Mouse (Mus musculus) limb, embryonic 14.5 days (tissue): ENCODE measurements around the gene Enoph1. TPM values are rescaled to one million over a fixed set of nuclear protein-coding genes. Genes with fewer than 3 reads are reported as not detected.

Experiments used
- ATAC-seq: fragments of 200-750 bp; cut with Nextera tagmentation; 2 replicates; pipeline ENCODE4 v1.8.0; 2017; ENCODE audit warnings: low read depth, moderate number of reproducible peaks, moderate TSS enrichment; ENCODE audit not compliant: low FRiP score
- DNase-seq: peaks from one replicate; pipeline ENCODE4 v3.0.0-alpha.2; 2015; ENCODE audit warnings: low spot score
- H3K27ac ChIP-seq: fragments of 300-500 bp; sonication (generic); replicated peaks from 2 replicates; pipeline ENCODE4 v1.5.1; 2014; ENCODE audit warnings: low read depth, mild to moderate bottlenecking, low read length, moderate library complexity, mixed read lengths
- H3K27me3 ChIP-seq: fragments of 300-500 bp; sonication (generic); 2 replicates; pipeline ENCODE4 v1.6.1; 2014; ENCODE audit warnings: low read length, mixed read lengths; ENCODE audit not compliant: control insufficient read depth, insufficient read depth
- H3K36me3 ChIP-seq: fragments of 300-500 bp; sonication (generic); 2 replicates; pipeline ENCODE4 v1.6.1; 2014; ENCODE audit warnings: mild to moderate bottlenecking, low read length, moderate library complexity, mixed read lengths; ENCODE audit not compliant: control insufficient read depth, insufficient read depth
- H3K4me1 ChIP-seq: fragments of 300-500 bp; sonication (generic); 2 replicates; pipeline ENCODE4 v1.6.1; 2014; ENCODE audit warnings: antibody characterized with exemption, low read length, mixed read lengths; ENCODE audit not compliant: control insufficient read depth, insufficient read depth
- H3K4me2 ChIP-seq: fragments of 300-500 bp; sonication (generic); replicated peaks from 2 replicates; pipeline ENCODE4 v1.6.1; 2014; ENCODE audit warnings: low read depth, mild to moderate bottlenecking, low read length, moderate library complexity; ENCODE audit not compliant: severe bottlenecking
- H3K4me3 ChIP-seq: fragments of 300-500 bp; sonication (generic); replicated peaks from 2 replicates; pipeline ENCODE4 v1.5.1; 2014; ENCODE audit warnings: low read length
- H3K9ac ChIP-seq: fragments of 300-500 bp; sonication (generic); 2 replicates; pipeline ENCODE4 v1.6.1; 2014; ENCODE audit warnings: mild to moderate bottlenecking, low read depth, low read length, moderate library complexity; ENCODE audit not compliant: severe bottlenecking
- H3K9me3 ChIP-seq: fragments of 300-500 bp; sonication (generic); 2 replicates; pipeline ENCODE4 v1.6.1; 2016; ENCODE audit warnings: low read length; ENCODE audit not compliant: control insufficient read depth
- POLR2A ChIP-seq: fragments of 200-500 bp; IDR thresholded peaks from 2 replicates; pipeline ENCODE4 v1.8.0; 2012; ENCODE audit warnings: inconsistent platforms, mild to moderate bottlenecking, moderate library complexity, borderline replicate concordance; ENCODE audit not compliant: insufficient read depth, insufficient read length; ENCODE audit errors: extremely low read depth
- WGBS: fragments of 180-500 bp; shearing (Covaris S2); extraction: QIAGEN DNeasy Blood & Tissue Kit; methylation state at CpG from one replicate; pipeline ENCODE4 v1.1.7; 2014; 5-methylcytosine and 5-hydroxymethylcytosine counted together
- polyA plus RNA-seq, 2 experiments: library from polyadenylated mRNA; depleted of rRNA in 1 of 2; stranded (reverse) in 1 of 2; unstranded in 1 of 2; fragments of >200 nt; fragmentation: Nextera tagmentation in 1 of 2; extraction: Ambion mirVana in 1 of 2; gene quantifications; 2 replicates each; pipeline versions ENCODE4 v1.2.1 to v1.2.3; 2012 to 2014

Gene Enoph1
- polyA plus RNA-seq, 2 experiments = 42.8 to 50.5 TPM

DNA sequence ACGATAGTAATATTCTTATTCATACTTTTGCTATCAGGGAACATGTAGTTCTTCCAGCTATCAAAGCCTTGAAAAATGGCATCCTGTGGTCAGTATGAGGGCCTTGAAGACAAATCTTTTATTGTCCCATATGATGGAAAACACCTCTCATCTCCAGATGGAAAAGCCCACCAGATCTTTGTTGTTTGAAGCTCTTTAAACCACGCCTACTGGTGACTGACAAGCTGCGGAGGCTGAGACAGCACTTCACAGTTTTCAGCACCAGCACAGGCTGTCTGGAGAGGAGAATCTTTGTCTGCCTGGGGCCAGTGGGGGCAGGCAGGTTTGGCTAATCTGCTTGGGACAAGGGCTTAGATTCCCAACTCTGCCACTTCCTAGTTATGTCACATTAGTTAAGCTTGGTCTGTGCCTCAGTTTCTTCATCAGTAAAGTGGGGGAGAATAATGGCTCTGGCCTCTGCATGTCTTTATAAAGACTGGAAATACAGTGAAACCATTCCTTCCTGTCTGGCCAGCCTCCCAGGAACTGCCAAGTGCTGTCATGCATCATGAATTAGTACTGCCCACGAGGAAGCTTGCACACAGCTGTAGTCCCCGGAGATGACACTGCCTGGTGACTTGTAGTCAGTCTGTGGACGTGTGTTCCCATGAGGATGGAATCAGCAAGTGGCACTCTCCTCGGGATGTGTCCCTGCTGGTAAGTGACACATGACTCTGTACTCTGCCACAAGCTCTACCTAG, 69.9 kb downstream of the Enoph1 start:
- Histone ChIP-seq H3K27me3 (no peaks in the 10 kb centered on the region), H3K27ac (no peak overlapping the region), H3K4me2 (no peak overlapping the region), H3K9me3 (no peaks in the 10 kb centered on the region), H3K36me3 (no peaks in the 10 kb centered on the region), H3K4me1 (no peaks in the 10 kb centered on the region), H3K9ac (no peak overlapping the region), H3K4me3 (no peak overlapping the region)
- TF ChIP-seq POLR2A = no peak
- ATAC-seq (no peak), DNase-seq (no peak)
- 65% methylated on average over 7 of the region's 7 CpGs for WGBS

DNA sequence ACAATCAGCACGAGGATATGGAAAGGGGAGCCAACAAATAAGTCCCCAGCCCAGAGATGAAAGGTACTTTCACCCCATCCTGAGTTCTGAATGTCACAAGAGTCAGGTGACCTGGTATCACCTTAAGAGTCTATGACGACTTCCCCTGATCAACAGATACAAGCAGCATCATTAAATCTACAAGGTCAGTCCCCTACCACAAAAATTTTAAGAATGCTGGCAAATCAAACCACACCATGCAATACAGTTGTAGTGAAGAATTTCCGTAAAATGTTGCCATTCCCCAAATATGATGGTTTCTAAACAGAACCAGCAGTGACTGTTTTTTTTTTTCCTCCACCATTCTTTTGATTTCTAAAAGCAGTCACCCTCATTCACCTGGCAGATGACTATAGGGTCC, 70.8 kb downstream of the Enoph1 start:
- Histone ChIP-seq H3K27me3 (no peaks in the 10 kb centered on the region), H3K4me2 (no peak overlapping the region), H3K27ac (no peak overlapping the region), H3K36me3 (no peaks in the 10 kb centered on the region), H3K9me3 (no peaks in the 10 kb centered on the region), H3K4me1 (no peaks in the 10 kb centered on the region), H3K4me3 (no peak overlapping the region), H3K9ac (no peak overlapping the region)
- WGBS = 62% methylated on average over 3 of the region's 3 CpGs
- ATAC-seq (no peak), DNase-seq (no peak)
- no peak for TF ChIP-seq POLR2A

DNA sequence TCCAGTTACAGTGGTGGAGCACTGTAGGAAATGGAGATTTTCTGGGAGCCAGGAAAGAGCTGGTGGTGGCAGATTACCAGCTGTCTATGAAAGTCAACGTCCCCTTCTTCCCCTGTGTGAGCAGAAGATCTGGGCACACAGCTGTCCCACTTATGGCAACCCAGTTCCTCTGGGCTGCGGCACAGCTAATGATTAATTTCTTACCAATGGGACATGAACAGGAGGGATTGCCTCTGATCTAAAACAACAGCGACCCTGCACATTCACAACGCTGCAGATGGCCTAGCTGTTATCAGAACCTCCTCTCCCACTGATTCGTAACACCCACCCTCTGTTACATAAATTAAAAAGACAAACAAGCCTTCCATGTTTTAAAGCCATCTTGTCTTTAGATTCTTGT, 73.6 kb downstream of the Enoph1 start:
- WGBS = 45% methylated on average over 5 of the region's 5 CpGs

More for the DNA sequence above, 73.6 kb downstream of the Enoph1 start:
- H3K4me1 ChIP-seq = no peaks in the 10 kb centered on the region
- no peak overlapping the region for H3K9ac ChIP-seq
- H3K27me3 ChIP-seq = no peaks in the 10 kb centered on the region
- H3K9me3 ChIP-seq = no peaks in the 10 kb centered on the region
- no peaks in the 10 kb centered on the region for H3K36me3 ChIP-seq
- no peak overlapping the region for H3K27ac ChIP-seq
- ATAC-seq (no peak), DNase-seq (no peak)
- H3K4me3 ChIP-seq = no peak overlapping the region
- no peak for TF ChIP-seq POLR2A
- H3K4me2 ChIP-seq = no peak overlapping the region

Other genes with a start within 250 kb of the Enoph1 start
- 0.10 and 0.19 TPM in 2 replicates for gene Vamp9, start 133.7 kb upstream of the Enoph1 start, polyA plus RNA-seq (2012; rRNA removed)
- not detected in 2 replicates for gene Vamp9, start 133.7 kb upstream of the Enoph1 start, polyA plus RNA-seq (2014; fragmentation: Nextera tagmentation; extraction: Ambion mirVana)
- 224 and 369 TPM in 2 replicates for gene Hnrnpd, start 61.0 kb upstream of the Enoph1 start, polyA plus RNA-seq (2012; rRNA removed)
- 168 and 184 TPM in 2 replicates for gene Hnrnpd, start 61.0 kb upstream of the Enoph1 start, polyA plus RNA-seq (2014; fragmentation: Nextera tagmentation; extraction: Ambion mirVana)
- gene 4930524J08Rik, start 60.9 kb upstream of the Enoph1 start, polyA plus RNA-seq (2012; rRNA removed) = 6.6 and 7.7 TPM in 2 replicates
- gene 4930524J08Rik, start 60.9 kb upstream of the Enoph1 start, polyA plus RNA-seq (2014; fragmentation: Nextera tagmentation; extraction: Ambion mirVana) = 2.0 and 2.4 TPM in 2 replicates
- gene Hnrnpdl, start 321 bp upstream of the Enoph1 start, polyA plus RNA-seq (2012; rRNA removed) = 420 and 454 TPM in 2 replicates
- gene Hnrnpdl, start 321 bp upstream of the Enoph1 start, polyA plus RNA-seq (2014; fragmentation: Nextera tagmentation; extraction: Ambion mirVana) = 184 and 200 TPM in 2 replicates
- gene Tmem150c, start 119.8 kb downstream of the Enoph1 start, polyA plus RNA-seq (2012; rRNA removed) = 7.2 and 7.3 TPM in 2 replicates
- gene Tmem150c, start 119.8 kb downstream of the Enoph1 start, polyA plus RNA-seq (2014; fragmentation: Nextera tagmentation; extraction: Ambion mirVana) = 4.7 and 4.8 TPM in 2 replicates